Mouse (Mus musculus): ENCODE measurements around the gene Gmfb. TPM values are rescaled to one million over a fixed set of nuclear protein-coding genes. Genes with fewer than 3 reads are reported as not detected.
A peak's percentile ranks its signal among the peaks of the same experiment; 100 is the strongest.

Gene Gmfb
- total and polyA plus RNA-seq, 3 experiments: 27.2 to 97.6 (median 70.1) TPM

GRCm38 (mm10) chr14:46832354-46833272, 10.6 kb upstream of the Gmfb start:
- no peak for DNase-seq (ENCODE audit: extremely low read depth)
- Histone ChIP-seq H3K4me2 (ENCODE audit: insufficient read depth, low read depth, poor library complexity, severe bottlenecking) (peak overlapping the region; percentile 72), H3K27ac (ENCODE audit: insufficient read depth, low read depth) (no peak overlapping the region), H3K9me3 (replicated peaks; ENCODE audit: low read length) (no peaks in the 10 kb centered on the region), H3K4me1 (ENCODE audit: control insufficient read depth in 1 of 2, insufficient read depth in 2 of 2) (peaks cover 8 to 19% of the 10 kb centered on the region in 2 experiments), H3K36me3 (replicated peaks in 1 of 2; ENCODE audit: control insufficient read depth in 1 of 2, insufficient read depth in 1 of 2, low read length in 1 of 2) (peaks cover 4 to 16% of the 10 kb centered on the region in 2 experiments), H3K79me2 (replicated peaks; ENCODE audit: control insufficient read depth, extremely low read depth, insufficient read depth, poor library complexity, severe bottlenecking) (peaks cover 5% of the 10 kb centered on the region), H3K4me3 (replicated peaks in 1 of 3; ENCODE audit: low read depth in 2 of 3, low read length in 2 of 3, poor library complexity in 1 of 3) (peak overlapping the region; percentile 82 to 87 (median 85)), H3K9ac (ENCODE audit: insufficient read depth, low read depth) (peak overlapping the region; percentile 53), H3K27me3 (replicated peaks) (peaks cover 2% of the 10 kb centered on the region)
- dilution Hi-C loops (cut with MboI; ENCODE audit: extremely low pct_ligation_motif_present, extremely low pct_unique_long_range_greater_than_20kb, low sequenced_read_pairs) (no loop called here), in situ Hi-C loops (cut with MboI; ENCODE audit: low pct_ligation_motif_present, low pct_unique_long_range_greater_than_20kb, low sequenced_read_pairs) (no loop called here)
- TF ChIP-seq SIN3A (IDR thresholded peaks at IDR 0.05; ENCODE audit: low read length) (no peak), ZMIZ1 (IDR thresholded peaks at IDR 0.05; ENCODE audit: low read depth, low read length) (0 out of 2 replicates have a peak, but pooled peaks have one; percentile 8)

DNA sequence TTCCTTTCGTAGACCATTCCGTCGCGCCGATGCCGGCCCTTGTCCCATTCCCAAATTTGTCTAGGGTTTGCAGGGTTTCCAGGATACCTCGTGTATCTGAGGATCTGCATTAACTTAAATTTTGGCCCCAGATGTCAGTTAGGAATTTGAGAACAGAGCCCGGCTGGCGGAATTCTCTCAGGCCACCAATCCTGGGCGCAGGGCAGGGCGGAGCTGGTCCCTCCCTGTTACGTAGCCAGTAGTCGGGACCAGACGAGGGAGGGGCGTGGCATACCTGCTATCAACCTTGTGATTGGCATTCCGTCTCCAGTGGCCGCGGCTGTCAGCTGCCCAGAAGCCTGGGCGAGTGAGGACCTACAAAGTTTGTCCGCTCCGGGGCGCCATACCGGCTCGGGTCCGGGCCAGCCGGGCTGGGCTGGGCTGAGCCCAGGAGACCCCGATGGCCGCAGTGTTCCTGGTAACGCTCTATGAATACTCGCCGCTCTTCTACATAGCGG, 9.8 kb upstream of the Gmfb start, which contains the start of gene Cgrrf1:
Gene Cgrrf1 (plus strand): TSS at position 289 of the 497 bp plus-strand sequence.
- H3K36me3 ChIP-seq (replicated peaks in 1 of 2; ENCODE audit: control insufficient read depth in 1 of 2, insufficient read depth in 1 of 2, low read length in 1 of 2): peaks cover 4 to 16% of the 10 kb centered on the region in 2 experiments
- H3K4me2 ChIP-seq (ENCODE audit: insufficient read depth, low read depth, poor library complexity, severe bottlenecking): peak within 1 kb of the TSS; percentile 97
- peaks cover 5% of the 10 kb centered on the region for H3K79me2 ChIP-seq (replicated peaks; ENCODE audit: control insufficient read depth, extremely low read depth, insufficient read depth, poor library complexity, severe bottlenecking)
- H3K27ac ChIP-seq (ENCODE audit: insufficient read depth, low read depth): no peak within 1 kb of the TSS
- in situ Hi-C loops (cut with MboI; ENCODE audit: low pct_ligation_motif_present, low pct_unique_long_range_greater_than_20kb, low sequenced_read_pairs) (no loop called here), dilution Hi-C loops (cut with MboI; ENCODE audit: extremely low pct_ligation_motif_present, extremely low pct_unique_long_range_greater_than_20kb, low sequenced_read_pairs) (no loop called here)
- peaks cover 2% of the 10 kb centered on the region for H3K27me3 ChIP-seq (replicated peaks)
- H3K9me3 ChIP-seq (replicated peaks; ENCODE audit: low read length): no peaks in the 10 kb centered on the region
- DNase-seq (ENCODE audit: extremely low read depth): peak; percentile 96
- peak within 1 kb of the TSS; percentile 82 to 87 (median 85) for H3K4me3 ChIP-seq (replicated peaks in 1 of 3; ENCODE audit: low read depth in 2 of 3, low read length in 2 of 3, poor library complexity in 1 of 3)
- peak within 1 kb of the TSS; percentile 98 for H3K9ac ChIP-seq (ENCODE audit: insufficient read depth, low read depth)
- peaks cover 8 to 19% of the 10 kb centered on the region in 2 experiments for H3K4me1 ChIP-seq (ENCODE audit: control insufficient read depth in 1 of 2, insufficient read depth in 2 of 2)
- TF ChIP-seq MEF2A (IDR thresholded peaks at IDR 0.05; ENCODE audit: borderline replicate concordance, low read depth, low read length) (no peak; the same call in 1 of the 2 replicates), JUND (conservative IDR thresholded peaks at IDR 0.05; ENCODE audit: low read depth, low read length) (no peak), POLR2A (IDR thresholded peaks at IDR 0.05; ENCODE audit: low read depth, low read length) (peak; percentile 79), MXI1 (IDR thresholded peaks at IDR 0.05; ENCODE audit: low read depth, low read length) (0 out of 2 replicates have a peak, but pooled peaks have one; percentile 54), CHD1 (IDR thresholded peaks at IDR 0.05; ENCODE audit: low read depth, low read length) (no peak), USF2 (conservative IDR thresholded peaks at IDR 0.05; ENCODE audit: low read depth, low read length) (no peak), PAX5 (IDR thresholded peaks at IDR 0.05; ENCODE audit: low read length) (no peak), MAZ (IDR thresholded peaks at IDR 0.05; ENCODE audit: low read depth, low read length) (0 out of 2 replicates have a peak, but pooled peaks have one; percentile 2), RAD21 (IDR thresholded peaks at IDR 0.05; ENCODE audit: low read depth, low read length) (no peak), KAT2A (IDR thresholded peaks at IDR 0.05; ENCODE audit: insufficient replicate concordance, low read length) (no peak), MAFK (IDR thresholded peaks at IDR 0.05; ENCODE audit: insufficient replicate concordance, low read length) (no peak), GABPA (IDR thresholded peaks at IDR 0.05; ENCODE audit: insufficient replicate concordance, low read depth, low read length) (no peak), NELFE (IDR thresholded peaks at IDR 0.05; ENCODE audit: low read depth, low read length) (peak; percentile 81; the same call in 1 of the 2 replicates), MYC (IDR thresholded peaks at IDR 0.05; ENCODE audit: low read depth, low read length) (0 out of 2 replicates have a peak, but pooled peaks have one; percentile 9), USF1 (IDR thresholded peaks at IDR 0.05; ENCODE audit: low read depth, low read length) (no peak), ZKSCAN1 (IDR thresholded peaks at IDR 0.05; ENCODE audit: borderline replicate concordance, low read depth, low read length) (no peak), ETS1 (conservative IDR thresholded peaks at IDR 0.05; ENCODE audit: low read depth, low read length) (no peak), ZNF384 (IDR thresholded peaks at IDR 0.05; ENCODE audit: low read depth, low read length) (no peak), UBTF (IDR thresholded peaks at IDR 0.05; ENCODE audit: low read depth, low read length) (no peak), TCF12 (IDR thresholded peaks at IDR 0.05; ENCODE audit: low read depth, low read length) (no peak; the same call in 1 of the 2 replicates), POLR2AphosphoS2 (IDR thresholded peaks at IDR 0.05; ENCODE audit: low read depth, low read length) (no peak), SIN3A (IDR thresholded peaks at IDR 0.05; ENCODE audit: low read length) (peak; percentile 66), ELF1 (IDR thresholded peaks at IDR 0.05; ENCODE audit: low read depth, low read length) (peak; percentile 44; the same call in 1 of the 2 replicates), SMC3 (IDR thresholded peaks at IDR 0.05; ENCODE audit: low read depth, low read length) (no peak; the same call in 1 of the 2 replicates), ZMIZ1 (IDR thresholded peaks at IDR 0.05; ENCODE audit: low read depth, low read length) (peak; percentile 73), IRF4 (IDR thresholded peaks at IDR 0.05; ENCODE audit: low read depth, low read length) (no peak; the same call in 1 of the 2 replicates), EP300 (IDR thresholded peaks at IDR 0.05; ENCODE audit: low read length) (no peak), BHLHE40 (IDR thresholded peaks at IDR 0.05; ENCODE audit: low read depth, low read length) (no peak), HCFC1 (IDR thresholded peaks at IDR 0.05; ENCODE audit: low read depth, low read length) (peak; percentile 65)

Measured in CH12.LX (cell line).